Mouse (Mus musculus) spleen, postnatal 4 days (tissue): ENCODE data around the gene Nectin1.

Experiments
- DNase-seq, 2 experiments: peaks; one replicate each; pipeline ENCODE4 v3.0.0; 2022; ENCODE audit warnings: low spot score in 2 of 2

Gene Nectin1

DNA sequence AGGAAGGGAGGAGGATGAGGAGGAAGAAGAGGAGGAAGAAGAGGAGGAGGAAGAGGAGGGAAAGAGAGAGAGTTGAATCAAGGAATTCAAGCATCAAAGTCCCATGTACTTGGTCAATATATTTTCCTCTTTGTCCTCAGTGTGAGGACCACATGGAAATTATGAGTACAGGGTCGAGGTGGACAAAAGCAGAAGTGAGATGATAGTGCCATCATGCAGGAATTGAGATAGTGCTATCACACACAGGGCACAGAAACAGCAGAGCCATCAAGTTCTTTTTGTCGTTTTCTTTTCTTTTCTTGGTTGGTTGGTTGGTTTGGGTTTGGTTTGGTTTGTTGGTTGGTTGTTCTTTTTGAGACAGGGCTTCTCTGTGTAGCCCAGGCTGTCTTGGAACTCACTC lies 2.5 kb upstream of the Nectin1 start:
- DNase-seq: no peak

DNA sequence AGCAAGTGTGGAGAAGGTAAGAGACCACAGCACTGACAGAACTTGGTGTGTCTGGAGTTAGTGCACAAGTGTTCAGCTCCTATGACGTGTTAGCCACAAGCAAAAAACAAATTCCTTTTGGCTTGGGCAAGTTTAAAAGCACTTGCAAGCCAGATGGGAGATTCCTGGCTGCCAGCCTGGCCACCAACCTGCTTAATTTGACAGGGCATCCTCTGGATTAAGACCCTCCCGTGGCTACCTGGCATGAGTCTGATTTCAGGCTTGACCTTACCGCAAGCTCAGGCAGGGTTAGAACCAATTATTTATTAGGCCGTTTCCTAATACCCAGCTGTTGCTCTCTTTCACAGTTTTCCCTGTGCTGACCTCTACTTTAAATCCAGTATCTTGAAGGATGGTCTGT lies 1.7 kb upstream of the Nectin1 start:
- DNase-seq: no peak

DNA sequence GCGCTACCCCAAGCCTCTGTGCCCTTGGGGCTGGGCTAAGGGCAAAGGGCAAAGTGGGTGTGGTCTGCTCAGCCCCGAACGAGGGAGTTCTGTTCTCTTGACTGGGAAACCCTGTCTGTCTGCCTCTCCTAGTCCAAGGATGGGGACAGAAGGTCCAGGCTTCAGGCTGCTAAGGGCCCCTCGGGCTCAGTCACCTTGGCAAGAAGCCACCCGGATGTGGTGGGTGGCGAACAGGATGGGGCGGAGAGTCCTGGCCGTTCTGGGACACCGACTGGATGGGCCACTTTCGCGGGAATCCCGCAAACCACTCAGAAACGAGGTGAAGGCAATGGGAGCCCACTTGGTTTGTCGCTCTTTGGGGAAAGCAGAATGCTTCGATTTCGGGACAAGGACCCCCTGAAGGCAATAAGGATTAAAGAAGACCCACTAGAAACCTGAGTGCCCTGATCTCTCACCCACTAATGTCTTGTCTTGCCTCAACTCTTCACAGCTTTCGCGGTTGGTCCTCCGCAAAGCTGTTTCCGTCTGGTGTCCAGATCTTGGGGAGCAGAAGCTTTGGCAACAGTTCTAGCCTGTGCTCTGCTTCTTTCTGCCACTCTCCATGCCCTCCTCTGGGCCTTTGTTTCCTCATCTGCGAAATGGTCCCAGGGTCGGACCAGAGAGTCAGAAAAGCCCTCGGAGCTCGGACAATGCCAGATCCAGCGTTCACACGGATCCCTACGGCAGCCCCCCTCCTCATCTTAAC lies 710 bp upstream of the Nectin1 start:
- peak; percentile 27 to 64 for DNase-seq

DNA sequence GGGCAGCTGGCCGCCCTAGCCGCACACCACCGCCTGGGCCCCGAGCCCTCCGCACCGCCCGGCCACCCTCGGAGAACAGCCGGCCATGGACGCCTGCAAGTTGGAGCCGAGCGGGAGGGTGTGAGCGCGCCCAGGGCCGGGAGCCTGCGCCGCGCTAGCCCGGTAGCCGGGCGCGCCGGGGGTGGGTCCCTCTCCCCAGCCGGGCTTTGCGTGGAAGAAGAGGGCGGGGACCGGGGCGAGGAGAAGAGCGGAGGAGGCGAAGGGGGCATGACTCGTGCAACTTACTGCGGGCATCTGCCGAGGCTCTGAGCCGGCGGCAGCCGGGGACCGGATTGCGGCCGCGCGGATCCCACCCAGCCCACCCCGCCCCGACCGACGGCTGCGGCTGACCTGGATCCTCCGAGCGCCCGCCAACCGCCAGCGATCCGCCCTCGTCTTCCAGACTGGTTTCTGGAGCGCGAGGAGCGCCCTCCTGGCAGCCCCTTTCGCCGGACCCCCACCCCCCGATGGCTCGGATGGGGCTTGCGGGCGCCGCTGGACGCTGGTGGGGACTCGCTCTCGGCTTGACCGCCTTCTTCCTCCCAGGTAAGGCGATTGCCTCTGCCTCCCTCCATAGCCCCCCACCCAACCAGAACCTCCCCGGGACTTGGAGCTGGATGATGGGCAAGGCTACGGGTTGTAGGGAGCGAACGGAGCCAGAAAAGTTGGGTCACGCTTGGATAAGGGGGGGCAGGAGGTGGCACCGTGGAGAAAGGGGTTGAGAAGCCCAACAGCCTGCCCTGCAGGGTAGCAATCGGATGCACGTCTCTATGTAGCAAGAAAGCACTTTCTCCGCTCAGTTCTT lies 576 bp downstream of the Nectin1 start:
- peak in 1 of 2 experiments; percentile 68 for DNase-seq

DNA sequence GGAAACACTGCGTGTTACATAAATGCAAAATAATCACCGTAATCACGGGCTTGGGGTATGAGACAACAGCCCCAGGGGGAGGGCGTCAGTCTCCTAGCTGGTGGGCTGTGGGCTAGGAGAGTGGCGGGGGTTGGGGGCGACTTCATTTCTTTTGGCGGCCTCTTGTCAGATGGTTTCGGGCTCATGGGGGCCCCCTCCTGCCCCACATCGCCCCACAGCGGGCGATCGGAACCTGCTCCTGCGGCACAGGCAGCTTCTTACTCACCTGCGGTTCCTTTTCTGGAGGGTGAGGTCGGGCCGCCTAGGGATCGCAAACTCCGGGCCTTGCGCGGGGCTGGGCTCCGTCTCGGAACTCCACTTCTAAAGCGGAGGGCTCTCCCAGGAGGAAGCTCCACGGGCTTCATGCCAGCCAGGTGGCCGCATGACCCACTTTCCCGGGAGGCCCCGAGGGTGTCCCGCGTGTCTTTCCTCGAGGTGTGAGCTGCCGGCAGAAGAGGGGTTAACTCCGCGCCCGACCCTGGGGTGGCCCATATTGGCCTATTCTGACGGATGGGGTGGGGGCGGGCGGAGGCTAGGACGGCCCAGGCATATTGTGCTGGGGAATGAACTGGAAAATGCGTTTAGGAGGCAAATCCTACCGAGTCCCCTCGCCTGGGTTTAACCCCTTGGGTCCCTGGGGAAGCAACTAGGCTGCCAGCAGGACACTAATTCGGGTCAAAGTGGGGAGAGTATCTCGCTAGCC lies 1.4 kb downstream of the Nectin1 start:
- peak in 1 of 2 experiments; percentile 61 for DNase-seq

DNA sequence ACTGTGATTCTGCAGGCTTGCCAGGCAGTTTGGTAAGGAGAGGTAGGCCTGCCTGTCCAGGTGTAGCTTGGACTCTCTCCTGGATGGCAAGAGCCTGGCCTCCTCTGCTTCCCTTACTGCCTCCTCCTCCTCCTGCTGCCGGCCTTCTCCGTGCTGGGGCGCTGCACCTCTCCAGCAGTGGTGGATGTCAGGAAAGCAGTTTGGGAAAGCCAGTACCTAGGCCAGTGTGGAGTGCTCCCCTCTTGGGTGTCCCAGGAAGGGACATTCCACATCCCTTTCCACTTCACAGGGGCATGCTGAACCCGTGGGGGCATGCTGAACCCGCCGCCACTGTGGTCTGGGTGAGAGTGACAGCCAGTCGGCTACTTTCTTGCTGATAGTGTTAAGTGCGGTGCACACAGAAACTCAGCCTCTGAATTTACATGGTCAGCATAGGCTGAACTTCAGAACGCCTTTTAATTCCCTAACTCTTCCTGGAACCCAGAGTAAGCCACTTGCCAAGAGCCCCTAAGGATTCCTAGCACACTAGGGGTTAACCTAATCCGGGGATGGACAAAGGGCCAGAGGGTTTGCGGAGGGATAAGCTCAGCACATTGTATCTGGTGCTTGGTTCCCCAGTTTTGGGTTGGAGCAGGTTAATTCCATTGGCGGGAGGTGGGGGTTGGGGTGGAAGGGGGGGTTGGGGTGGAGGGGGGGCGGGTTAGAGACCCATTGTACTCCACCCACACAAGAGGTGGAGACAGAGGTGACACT lies 2.3 kb downstream of the Nectin1 start:
- no peak for DNase-seq

DNA sequence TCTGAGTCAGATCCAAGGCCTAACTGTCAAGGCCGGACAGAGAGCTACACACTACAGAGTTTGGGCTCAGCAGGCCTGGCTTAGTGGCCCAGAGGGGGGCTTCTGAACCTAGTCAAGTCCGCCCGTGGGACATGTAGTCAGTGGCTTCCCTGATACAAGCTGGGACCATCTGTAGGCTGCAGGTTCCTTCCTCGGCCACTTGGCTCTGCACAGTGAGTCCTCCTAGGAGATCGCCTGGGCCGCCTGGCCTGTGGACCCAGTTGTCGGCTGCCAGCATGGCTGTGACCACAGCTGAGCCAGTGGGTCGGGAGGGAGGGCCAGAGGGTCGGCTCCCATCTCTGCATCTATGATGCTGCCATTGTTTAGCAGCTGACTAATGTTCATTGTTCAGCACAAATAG lies 3.9 kb downstream of the Nectin1 start:
- DNase-seq: no peak

DNA sequence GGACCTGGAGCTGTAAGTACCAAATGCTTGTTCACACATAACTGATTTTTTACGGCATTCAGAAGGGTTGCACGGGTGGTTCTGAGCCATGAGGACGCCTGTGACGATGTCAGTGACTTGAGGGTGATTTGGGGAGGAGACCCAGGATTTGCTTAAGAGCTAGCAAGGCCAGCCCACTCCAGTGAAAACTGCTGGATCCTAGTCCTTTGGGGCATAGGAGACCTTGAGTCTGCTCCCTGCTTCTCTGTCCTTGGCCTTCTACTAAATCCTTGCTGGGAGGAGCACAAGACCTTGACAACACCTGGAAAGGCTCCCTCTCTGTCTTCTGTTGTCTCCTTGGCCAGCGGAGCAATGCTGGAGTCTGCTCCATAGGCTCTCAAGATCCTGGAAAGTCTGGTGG lies 4.7 kb downstream of the Nectin1 start:
- no peak for DNase-seq

DNA sequence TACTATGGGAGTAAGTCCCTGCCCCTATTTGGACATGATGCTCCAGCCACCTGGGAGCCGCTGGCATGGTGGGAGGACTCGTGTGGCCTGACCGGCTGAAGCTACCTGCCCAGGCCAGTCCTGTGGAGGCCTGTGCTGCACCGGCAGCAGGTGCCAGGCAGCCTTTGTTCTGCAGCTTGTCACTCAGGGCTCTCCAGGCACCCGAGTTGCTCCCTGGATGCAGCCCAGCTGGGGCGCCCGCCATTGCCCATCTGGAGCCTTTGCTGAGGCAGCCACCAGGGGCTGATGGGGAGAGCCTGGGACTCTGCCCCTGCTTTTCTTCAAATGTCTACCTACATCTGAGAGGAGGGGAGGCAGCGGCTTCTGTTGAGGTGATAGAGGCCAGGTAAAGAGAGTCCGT lies 6.3 kb downstream of the Nectin1 start:
- DNase-seq: peak in 1 of 2 experiments; percentile 58

DNA sequence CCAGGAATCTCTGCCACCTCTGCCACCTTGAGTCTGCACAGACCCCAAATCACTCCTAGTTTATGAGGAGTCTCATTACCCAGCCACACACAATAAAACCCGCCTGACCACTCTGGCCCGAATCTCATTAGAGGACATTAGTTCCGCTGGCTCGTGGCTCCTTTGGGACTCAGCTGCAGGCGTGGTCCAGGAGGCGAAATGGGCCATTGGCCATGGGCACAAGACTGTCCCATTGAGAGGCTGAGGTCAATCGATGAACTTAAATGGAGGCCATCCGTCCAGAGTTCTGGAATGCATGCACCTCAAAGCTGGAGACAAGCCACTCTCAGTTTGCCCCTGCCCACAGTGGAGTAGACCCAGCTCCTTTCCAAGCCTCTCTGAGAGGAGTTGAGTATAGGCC lies 7.3 kb downstream of the Nectin1 start:
- no peak for DNase-seq

DNA sequence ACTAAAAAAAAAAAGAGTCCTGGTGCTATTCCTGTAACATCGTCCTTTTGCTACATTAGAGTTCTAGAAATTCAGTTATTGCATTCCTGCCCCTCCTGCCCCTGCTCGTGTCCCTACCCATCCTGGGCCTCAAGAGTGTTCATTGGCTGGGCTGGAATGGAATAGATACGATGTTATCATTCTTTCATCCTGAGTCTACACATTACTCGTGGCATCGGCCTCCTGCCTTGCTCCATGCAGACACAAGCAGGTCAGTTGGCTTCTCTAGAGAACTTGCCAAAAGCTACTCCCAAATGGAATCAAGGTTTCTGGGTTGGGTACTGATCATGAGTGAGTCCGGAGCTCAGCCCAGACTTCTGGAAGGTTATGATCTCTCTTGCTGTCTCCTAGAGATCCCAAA lies 9.7 kb downstream of the Nectin1 start:
- DNase-seq: no peak

DNA sequence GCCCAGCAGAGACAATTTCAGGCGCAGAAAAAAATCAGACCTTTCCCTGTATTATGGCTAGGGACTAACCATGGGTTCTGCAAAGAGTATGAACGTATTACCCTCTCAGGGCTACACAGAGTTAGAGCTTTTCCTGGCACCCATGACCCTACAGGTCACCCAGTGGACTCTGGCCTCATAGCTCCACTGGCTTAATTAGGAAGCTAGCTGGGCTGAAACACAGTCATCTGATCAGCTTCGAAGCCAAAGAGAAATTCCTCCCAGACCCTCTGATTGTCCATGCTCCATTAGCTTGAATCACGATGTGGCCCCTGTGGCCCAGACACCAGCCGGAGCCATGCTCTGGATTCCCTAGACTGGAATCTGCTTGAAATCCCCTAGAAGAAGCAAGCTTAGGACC lies 10.3 kb downstream of the Nectin1 start:
- DNase-seq: no peak

DNA sequence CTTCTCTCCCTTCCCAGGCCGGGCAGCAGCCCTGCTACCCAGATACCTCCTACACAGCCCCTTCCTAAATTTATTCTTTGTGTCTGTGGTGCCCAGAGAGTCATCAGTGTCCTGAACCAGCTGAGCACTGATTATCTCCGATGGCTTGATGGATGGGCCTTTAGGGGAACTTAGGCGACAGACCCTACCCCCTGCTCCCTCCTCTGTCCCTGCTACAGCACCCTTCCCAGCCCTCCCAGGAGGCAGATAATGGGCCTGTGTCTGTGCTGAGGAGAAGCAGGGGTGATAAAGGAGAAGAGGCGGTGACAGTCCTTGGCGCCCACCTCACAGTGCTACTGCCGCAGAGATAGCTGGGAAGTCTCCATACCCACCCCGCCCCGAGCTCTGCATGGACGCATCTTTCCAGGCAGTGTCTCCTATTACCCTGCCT lies 11.0 kb downstream of the Nectin1 start:
- no peak for DNase-seq

DNA sequence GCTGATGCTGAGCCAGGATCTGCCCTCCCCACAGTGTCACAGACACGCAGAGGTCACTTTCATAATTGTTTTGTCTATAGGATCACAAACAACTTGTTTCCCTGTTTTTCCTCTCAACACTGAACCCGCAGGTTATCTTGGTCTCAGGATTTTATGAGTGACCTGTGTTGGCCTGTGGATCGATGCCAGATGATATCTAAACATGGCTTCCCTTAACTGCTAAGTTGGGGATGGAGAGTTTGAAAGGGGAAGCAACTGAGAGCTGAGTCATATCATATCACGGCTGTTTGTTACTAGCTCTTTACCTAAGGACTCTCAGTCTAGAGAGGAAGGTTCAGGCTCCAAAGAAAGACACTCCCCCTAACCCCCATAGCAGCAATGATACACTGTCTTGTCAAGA lies 11.7 kb downstream of the Nectin1 start:
- no peak for DNase-seq

DNA sequence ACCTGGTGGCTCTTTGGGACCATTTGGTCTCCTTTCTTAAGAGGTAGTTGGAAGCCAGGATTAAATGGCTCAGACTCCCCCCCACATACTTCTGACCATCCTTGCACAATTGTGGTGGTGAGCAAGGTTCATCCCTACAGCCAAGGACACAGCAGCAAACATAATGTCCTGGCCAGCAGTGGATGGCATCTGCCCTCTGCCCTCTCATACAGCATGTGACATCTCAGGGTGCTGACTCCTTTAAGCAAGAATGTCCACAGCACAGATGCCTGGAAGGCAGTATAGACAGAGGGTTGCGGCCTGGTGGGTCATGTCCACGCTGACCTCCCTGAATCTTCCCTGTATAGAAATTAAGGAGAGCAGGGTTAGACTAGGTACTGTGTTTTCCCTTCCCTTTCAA lies 12.1 kb downstream of the Nectin1 start:
- no peak for DNase-seq

DNA sequence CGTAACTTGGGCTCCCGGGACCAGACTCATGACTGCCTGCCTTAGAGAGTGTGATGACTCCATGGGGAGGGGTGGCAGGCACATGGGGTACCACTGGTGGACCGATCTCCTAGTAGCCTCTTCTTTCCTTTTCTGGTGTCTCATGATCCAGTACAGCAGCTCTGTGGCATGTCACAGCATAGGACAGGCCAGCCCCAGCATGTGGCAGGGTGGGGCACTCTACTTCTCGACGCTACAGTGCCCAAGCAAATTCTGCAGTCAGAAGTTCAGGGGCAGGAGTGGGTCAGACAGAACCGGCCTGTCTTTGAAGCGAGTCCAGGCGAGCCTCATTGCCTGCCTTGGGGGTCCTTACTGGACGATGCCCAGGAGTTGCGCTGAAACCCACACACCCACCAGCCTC lies 13.4 kb downstream of the Nectin1 start:
- DNase-seq: no peak

DNA sequence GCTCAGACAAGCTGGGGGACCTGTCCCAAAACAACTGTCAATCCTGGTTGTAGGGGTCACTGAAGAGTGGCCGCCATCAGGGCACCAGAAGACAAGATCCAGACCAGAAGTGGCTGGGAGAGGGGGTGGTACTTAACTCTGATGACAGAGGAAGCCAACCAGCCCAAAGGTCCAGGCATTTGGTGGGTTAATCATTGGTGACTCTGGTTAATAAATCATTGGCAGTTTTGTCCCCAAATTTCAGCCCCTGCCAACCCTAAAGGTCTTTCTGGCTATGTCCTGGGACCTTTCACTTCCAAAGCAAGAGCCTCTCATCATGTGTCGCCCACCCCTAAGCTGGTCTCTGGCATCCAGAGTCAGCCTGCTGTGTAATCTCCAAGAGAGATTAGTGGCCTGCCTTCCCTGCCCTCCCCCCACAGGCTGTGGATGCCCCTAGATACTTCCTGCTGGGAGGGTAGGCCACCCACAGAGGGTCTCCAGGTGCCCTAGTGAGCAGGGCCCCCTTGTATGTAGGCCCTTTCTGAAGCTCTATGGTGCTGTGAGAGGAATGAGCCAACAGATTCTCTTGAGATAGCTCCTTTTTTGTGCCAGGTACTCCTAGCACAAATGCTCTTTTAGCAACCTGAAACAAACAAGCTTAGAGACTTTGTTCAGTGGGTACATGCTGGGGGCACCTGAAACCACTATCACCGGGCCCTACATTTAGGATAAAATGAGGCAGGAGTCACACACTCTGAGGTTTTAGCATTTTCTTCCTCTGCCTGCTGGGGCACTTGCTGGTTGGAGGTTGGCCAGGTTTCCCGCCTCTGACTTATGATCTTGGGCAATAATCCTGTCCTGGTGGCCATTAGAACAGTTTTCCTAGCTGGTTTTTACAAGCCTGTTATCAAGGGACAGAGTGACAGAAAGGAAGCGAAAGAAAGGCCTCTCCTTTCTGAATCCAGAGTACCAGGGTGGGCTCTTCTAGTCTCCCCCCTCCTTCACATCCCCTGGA lies 14.5 kb downstream of the Nectin1 start:
- no peak for DNase-seq

DNA sequence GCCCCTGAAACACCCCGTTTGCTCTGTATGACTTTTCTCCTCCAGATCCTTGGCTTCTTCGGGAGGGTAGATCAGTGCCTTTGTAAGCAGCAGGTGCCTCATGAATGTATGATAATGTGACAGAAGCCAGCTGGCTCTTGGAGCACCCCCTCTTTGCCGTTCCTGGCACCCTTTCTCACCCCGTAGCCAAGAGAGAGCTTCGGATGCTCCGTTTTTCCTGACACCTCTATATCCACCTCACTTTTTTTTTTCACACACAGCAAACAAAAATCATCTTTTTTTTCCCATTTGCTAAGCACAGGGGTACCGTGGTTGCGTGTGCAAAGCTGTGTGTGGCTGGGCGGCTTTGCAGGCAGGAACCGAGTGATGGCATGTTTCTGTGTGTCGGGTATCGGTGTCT lies 16.3 kb downstream of the Nectin1 start:
- DNase-seq: no peak

DNA sequence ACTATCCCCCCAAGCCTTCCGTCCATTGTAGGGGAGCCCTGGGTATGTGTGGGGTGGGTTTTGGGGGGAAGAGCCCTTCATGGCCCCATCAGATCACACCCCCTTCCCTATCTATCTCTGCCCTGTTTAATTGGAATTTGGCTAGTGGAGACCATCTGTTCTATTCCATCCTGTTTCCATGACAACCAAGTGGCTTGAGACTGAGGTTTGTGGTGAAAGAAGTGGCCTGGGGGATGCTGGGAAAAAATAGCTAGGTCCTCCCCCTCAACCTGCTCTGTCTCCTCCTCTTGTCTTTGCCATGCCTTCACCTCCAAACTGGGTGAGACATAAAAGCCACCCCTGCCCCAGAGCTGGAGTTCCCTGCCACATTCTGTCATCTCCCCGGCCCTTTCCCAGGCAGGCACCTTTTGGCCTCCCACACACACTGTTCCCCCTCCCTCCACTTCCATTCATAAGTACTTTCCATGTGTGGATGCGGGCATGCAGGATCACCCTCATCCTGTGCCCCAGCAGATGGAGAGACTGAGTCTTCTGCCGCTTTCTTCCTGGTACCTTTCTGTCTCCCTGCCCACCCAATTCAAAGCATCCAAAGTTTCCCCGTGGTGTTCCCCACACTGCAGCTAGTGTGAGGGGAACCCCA lies 17.5 kb downstream of the Nectin1 start:
- no peak for DNase-seq

DNA sequence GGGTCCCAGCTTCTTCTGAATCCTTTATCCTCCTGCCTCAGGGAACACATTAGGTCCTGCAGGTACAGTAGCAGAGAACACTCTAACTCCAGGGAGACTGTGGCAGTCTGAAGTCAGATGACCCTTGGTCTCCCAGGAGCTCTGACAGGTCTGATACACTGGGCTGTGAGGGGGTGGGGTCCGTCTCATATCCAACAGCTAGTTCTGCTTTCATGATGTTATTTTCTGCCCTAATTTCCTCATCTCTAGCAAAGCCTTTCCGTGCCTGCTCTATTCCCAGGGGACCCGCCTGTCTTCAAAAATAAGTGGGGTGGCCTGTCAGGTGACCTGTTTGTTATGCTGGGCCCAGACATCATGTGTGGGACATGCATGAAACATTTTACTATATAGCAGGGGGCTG lies 18.2 kb downstream of the Nectin1 start:
- peak in 1 of 2 experiments; percentile 37 for DNase-seq
